Mouse (Mus musculus) neural tube, embryonic 11.5 days (tissue): ENCODE results near the gene Pbxip1. TPM values are rescaled to one million over a fixed set of nuclear protein-coding genes. Genes with fewer than 3 reads are reported as not detected.
"Not testable (repeated sequence)": the region's sequence is repeated elsewhere in the genome, so short reads cannot be mapped to it uniquely, and the experiment has no call there.

Experiments used
- ATAC-seq: fragments of 200-750 bp; cut with Nextera tagmentation; 2 replicates; pipeline ENCODE4 v1.8.0; 2017; ENCODE audit warnings: moderate number of reproducible peaks, mild to moderate bottlenecking, moderate TSS enrichment, moderate library complexity; ENCODE audit not compliant: insufficient read depth, low FRiP score, low TSS enrichment
- DNase-seq: peaks from one replicate; pipeline ENCODE4 v3.0.0-alpha.2; 2015; ENCODE audit warnings: low spot score
- H3K27ac ChIP-seq: fragments of 300-500 bp; sonication (generic); 2 replicates; pipeline ENCODE4 v1.5.1; 2014; ENCODE audit warnings: low read depth, mild to moderate bottlenecking, low read length
- H3K27me3 ChIP-seq: fragments of 300-500 bp; sonication (generic); 2 replicates; pipeline ENCODE4 v1.6.1; 2014; ENCODE audit warnings: mild to moderate bottlenecking, low read length, mixed read lengths; ENCODE audit not compliant: control insufficient read depth, insufficient read depth
- H3K36me3 ChIP-seq: fragments of 300-500 bp; sonication (generic); 2 replicates; pipeline ENCODE4 v1.6.1; 2014; ENCODE audit warnings: mild to moderate bottlenecking, low read length, moderate library complexity, mixed read lengths; ENCODE audit not compliant: control insufficient read depth, insufficient read depth
- H3K4me1 ChIP-seq: fragments of 300-500 bp; sonication (generic); 2 replicates; pipeline ENCODE4 v1.6.1; 2014; ENCODE audit warnings: low read length, mixed read lengths; ENCODE audit not compliant: control insufficient read depth, insufficient read depth
- H3K4me2 ChIP-seq: fragments of 300-500 bp; sonication (generic); 2 replicates; pipeline ENCODE4 v1.6.1; 2014; ENCODE audit warnings: low read depth, mild to moderate bottlenecking, moderate library complexity
- H3K4me3 ChIP-seq: fragments of 300-500 bp; sonication (generic); 2 replicates; pipeline ENCODE4 v1.5.1; 2014; ENCODE audit warnings: low read depth, low read length
- H3K9ac ChIP-seq: fragments of 300-500 bp; sonication (generic); 2 replicates; pipeline ENCODE4 v1.6.1; 2014; ENCODE audit warnings: mild to moderate bottlenecking, low read length
- H3K9me3 ChIP-seq: fragments of 300-500 bp; sonication (generic); 2 replicates; pipeline ENCODE4 v1.6.1; 2016; ENCODE audit warnings: low read length; ENCODE audit not compliant: control insufficient read depth
- WGBS: fragments of 180-500 bp; shearing (Covaris S2); extraction: QIAGEN DNeasy Blood & Tissue Kit; methylation state at CpG from one replicate; pipeline ENCODE4 v1.1.7; 2014; 5-methylcytosine and 5-hydroxymethylcytosine counted together
- polyA plus RNA-seq: library from polyadenylated mRNA; unstranded; fragments of >200 nt; fragmentation: Nextera tagmentation; extraction: Ambion mirVana; gene quantifications from 2 replicates; pipeline ENCODE4 v1.2.1, GENCODE M21; 2014

Gene Pbxip1
- polyA plus RNA-seq, 1 experiment from 2014 or later: 9.1 TPM

DNA sequence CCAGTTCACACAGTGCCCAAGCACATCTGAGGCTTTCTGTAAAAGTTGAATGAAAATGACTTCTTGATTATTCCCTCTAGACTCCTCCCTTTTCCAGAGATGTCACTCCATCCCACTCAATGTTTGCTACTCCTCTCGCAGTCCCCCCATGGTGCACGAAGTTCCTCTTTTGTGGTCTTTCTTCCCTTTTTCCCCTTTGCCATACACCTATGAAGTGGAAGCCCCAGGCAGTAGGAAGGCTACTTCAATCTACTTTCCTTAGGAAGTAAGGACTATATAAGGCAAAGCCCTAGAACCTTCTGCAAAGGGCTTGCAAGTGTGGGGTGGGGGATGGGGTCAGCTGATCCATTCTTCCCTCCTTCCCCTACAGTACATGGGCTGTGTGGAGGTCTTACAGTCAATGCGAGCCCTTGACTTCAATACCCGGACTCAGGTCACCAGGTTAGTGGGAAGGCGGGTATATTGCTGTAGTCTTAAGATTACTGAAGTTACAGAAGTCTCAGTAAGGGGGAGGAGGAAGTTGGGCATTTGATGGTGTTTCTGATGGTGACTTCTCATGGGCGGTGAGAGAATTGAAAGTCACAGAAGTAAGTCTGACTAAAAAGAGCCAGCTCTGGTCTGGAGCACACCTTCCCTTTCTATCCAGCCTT lies 13.8 kb upstream of the Pbxip1 start:
- H3K4me1 ChIP-seq: peaks cover 22% of the 10 kb centered on the region
- peaks cover 5% of the 10 kb centered on the region; the same call in 1 of the 2 replicates for H3K36me3 ChIP-seq
- peak overlapping the region; percentile 39 for H3K4me3 ChIP-seq
- no peak for ATAC-seq
- H3K4me2 ChIP-seq: peak overlapping the region; percentile 58; the same call in 1 of the 2 replicates
- no peaks in the 10 kb centered on the region for H3K27me3 ChIP-seq
- H3K9me3 ChIP-seq: no peaks in the 10 kb centered on the region
- whole genome bisulfite sequencing: 76% methylated on average over 6 of the region's 6 CpGs
- no peak overlapping the region; the same call in 1 of the 2 replicates for H3K9ac ChIP-seq
- DNase-seq: no peak
- H3K27ac ChIP-seq: no peak overlapping the region

DNA sequence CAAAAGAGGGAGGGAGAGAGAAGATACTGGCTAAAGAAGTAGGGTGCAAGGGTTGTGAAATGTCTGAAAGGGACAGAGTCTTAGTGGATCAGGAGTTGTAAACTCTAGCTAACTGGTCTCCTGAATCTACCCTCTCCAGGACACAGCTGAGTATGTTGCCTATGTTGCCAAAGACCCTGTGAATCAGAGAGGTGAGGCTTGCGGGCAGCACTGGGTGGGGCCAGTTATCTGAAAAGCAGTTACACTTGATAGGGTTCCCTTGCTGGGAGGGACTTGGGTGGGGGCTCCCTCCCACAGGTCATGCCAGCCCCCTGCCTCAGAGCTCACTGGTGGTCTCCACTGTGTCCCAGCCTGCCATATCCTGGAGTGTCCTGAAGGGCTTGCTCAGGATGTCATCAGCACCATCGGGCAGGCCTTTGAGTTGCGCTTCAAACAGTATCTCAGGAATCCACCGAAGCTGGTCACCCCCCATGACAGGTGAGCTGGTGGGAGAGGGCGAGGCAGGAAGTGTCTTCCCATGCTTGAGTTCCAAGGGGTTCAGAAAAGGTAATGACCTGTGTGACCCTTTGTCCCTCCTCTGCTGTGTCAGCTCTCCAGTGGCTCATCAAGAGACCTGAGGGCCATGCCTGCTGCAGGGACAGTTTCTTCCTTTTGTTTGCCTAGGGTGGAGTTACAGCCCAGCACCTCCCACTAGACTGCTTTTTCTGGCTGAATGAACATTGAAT lies 11.9 kb upstream of the Pbxip1 start:
- no peak for ATAC-seq
- no peak overlapping the region for H3K4me3 ChIP-seq
- no peak for DNase-seq
- H3K27ac ChIP-seq: no peak overlapping the region
- H3K9me3 ChIP-seq: no peaks in the 10 kb centered on the region
- H3K9ac ChIP-seq: no peak overlapping the region
- H3K4me1 ChIP-seq: peaks cover 22% of the 10 kb centered on the region
- H3K36me3 ChIP-seq: peaks cover 5% of the 10 kb centered on the region; the same call in 1 of the 2 replicates
- 84% methylated on average over 5 of the region's 5 CpGs for WGBS
- H3K4me2 ChIP-seq: no peak overlapping the region
- H3K27me3 ChIP-seq: no peaks in the 10 kb centered on the region

DNA sequence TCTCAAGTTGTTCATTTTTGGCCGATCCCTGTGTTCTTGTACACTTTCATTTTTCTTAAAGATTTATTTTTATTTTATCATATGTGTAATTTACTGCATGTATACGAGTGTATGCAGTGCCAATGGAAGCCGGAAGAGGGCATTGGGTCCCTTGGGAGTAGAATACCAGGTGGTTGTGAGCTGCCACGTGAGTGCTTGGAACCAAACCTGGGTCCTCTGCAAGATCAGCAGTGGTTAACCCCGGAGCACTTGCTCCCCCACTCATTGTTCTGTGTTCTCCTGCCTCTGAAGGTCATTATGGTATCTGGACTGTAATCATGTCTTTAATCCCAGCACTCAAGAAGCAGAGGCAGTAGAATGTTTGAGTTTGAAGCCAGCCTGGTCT lies 11.4 kb upstream of the Pbxip1 start:
- H3K4me1 ChIP-seq: peaks cover 17% of the 10 kb centered on the region
- H3K4me2 ChIP-seq: no peak overlapping the region
- WGBS: 86% methylated on average over 5 of the region's 5 CpGs
- H3K9me3 ChIP-seq: no peaks in the 10 kb centered on the region
- ATAC-seq (no peak), DNase-seq (no peak)
- no peak overlapping the region for H3K27ac ChIP-seq
- peaks cover 5% of the 10 kb centered on the region; the same call in 1 of the 2 replicates for H3K36me3 ChIP-seq
- no peak overlapping the region for H3K9ac ChIP-seq
- H3K27me3 ChIP-seq: no peaks in the 10 kb centered on the region
- no peak overlapping the region for H3K4me3 ChIP-seq

DNA sequence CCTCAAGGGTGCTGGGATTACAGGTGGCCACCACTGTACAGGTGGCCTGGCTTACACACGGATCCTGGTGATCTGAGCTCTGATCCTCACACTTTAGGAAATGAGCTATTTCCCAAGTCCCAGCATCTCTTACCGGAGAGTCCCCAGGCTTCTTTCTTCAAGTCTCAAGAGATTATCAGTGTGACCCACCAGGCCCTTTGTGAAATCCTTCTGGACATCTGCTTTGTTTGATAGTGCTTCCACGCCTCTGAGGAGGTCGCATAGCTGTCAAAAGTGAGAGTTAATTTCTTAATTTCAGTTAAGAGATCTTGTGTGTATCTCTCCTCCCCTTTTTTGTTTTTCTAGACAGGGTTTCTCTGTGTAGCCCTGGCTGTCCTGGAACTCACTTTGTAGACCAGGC lies 10.6 kb upstream of the Pbxip1 start:
- Histone ChIP-seq H3K4me2 (no peak overlapping the region), H3K27ac (no peak overlapping the region), H3K9ac (no peak overlapping the region), H3K9me3 (no peaks in the 10 kb centered on the region), H3K4me1 (peaks cover 17% of the 10 kb centered on the region), H3K36me3 (peaks cover 5% of the 10 kb centered on the region; the same call in 1 of the 2 replicates), H3K27me3 (no peaks in the 10 kb centered on the region), H3K4me3 (no peak overlapping the region)
- 91% methylated on average over 4 of the region's 4 CpGs for WGBS
- DNase-seq (no peak), ATAC-seq (no peak)

DNA sequence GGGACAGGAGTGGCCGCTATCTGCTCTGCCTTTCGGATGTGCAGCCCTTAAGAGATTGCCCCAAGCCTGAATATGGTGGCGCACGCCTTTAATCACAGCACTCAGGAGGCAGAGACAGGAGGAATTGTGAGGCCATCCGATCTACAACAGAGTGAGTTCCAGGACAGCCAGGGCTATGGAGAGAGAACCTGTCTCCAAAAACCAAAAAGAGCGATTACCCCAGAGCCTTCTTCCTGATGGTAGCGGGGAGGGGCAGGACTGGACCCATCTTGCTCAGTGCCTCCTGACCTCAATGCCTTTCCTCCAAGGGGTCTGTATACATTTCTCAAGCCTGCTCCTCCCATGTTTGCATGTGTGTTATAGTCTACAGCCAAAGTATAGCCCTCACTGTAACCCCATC lies 7.5 kb upstream of the Pbxip1 start:
- not testable (repeated sequence) for H3K27me3 ChIP-seq, H3K27ac ChIP-seq, H3K9ac ChIP-seq, H3K9me3 ChIP-seq, DNase-seq, H3K36me3 ChIP-seq, ATAC-seq, H3K4me3 ChIP-seq, H3K4me2 ChIP-seq
- 85% methylated on average over 7 of the region's 7 CpGs for WGBS
- H3K4me1 ChIP-seq: peaks cover 11% of the 10 kb centered on the region

DNA sequence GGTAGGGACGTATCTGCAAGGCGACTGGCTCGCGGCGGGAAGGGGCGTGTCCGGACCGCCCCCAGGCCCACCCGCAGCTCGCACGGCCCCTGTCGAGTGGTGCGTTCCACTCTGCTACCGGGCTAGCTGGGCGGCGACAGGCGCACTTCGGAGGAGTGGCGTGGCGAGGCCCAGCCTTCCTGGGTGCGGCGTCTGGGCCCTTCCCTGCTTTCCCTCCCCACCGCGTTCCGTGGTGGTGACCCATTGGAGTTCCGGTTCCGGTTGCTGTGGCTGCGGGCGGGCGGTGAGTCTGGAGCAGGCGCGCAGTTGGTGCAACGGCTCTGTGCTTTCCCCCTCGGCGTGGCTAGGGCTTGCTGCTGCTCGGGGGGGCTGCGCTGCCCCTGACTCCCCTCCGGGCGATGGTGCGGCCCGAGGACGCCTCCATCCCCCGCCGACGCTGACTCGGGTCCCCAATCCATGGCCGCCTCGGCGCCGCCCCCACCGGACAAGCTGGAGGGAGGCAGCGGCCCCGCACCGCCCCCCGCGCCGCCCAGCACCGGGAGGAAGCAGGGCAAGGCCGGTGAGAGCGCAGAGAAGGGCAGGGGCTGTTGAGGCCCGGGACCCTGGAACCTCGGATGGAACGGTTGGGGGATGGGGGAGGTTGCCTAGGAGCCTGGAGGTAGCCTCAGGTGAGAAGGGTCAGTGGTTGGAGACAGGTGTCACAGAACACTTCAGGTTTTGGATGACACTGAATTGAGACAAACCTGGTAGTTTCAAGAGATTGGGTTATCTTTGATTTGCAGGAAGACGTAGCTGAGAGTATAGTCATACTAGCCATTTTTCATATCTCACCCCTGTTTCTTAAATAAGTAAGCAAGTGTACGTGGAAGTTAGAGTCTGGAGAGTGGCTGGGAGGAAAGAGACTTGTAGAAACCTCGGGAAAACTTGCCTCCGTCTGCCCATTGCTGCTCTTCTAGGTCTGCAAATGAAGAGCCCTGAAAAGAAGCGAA lies 6.0 kb upstream of the Pbxip1 start, which contains the start of gene Pygo2:
TSS of gene Pygo2 (plus strand) at position 44 of the 989 bp plus-strand sequence.
- 3% methylated on average over 68 of the region's 68 CpGs for WGBS

DNA sequence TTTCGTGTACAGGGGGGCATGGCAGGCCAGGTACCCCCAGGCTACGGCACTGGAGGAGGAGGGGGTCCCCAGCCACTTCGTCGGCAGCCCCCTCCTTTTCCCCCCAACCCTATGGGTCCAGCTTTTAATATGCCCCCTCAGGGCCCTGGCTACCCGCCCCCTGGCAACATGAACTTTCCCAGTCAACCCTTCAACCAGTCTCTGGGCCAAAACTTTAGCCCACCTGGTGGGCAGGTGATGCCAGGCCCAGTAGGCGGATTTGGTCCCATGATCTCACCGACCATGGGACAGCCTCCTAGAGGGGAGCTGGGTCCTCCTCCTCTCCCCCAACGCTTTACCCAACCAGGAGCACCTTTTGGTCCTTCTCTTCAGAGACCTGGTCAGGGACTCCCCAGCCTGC lies 3.9 kb upstream of the Pbxip1 start:
- no peak for DNase-seq
- Histone ChIP-seq H3K4me1 (peaks cover 17% of the 10 kb centered on the region), H3K27me3 (no peaks in the 10 kb centered on the region), H3K27ac (no peak overlapping the region), H3K4me2 (no peak overlapping the region), H3K9me3 (no peaks in the 10 kb centered on the region), H3K36me3 (peaks cover 7% of the 10 kb centered on the region; the same call in 1 of the 2 replicates), H3K4me3 (no peak overlapping the region), H3K9ac (no peak overlapping the region)
- 97% methylated on average over 8 of the region's 8 CpGs for WGBS
- no peak for ATAC-seq

More for the DNA sequence above, 6.0 kb upstream of the Pbxip1 start, which contains the start of gene Pygo2:
- DNase-seq (peak; percentile 95), ATAC-seq (peak; percentile 97)
- peak within 1 kb of the TSS; percentile 85 for H3K27ac ChIP-seq
- H3K27me3 ChIP-seq: no peaks in the 10 kb centered on the region
- peaks cover 11% of the 10 kb centered on the region for H3K4me1 ChIP-seq
- H3K4me2 ChIP-seq: peak within 1 kb of the TSS; percentile 77
- H3K9ac ChIP-seq: peak within 1 kb of the TSS; percentile 93
- no peaks in the 10 kb centered on the region for H3K9me3 ChIP-seq
- H3K4me3 ChIP-seq: peak within 1 kb of the TSS; percentile 95
- peaks cover 11% of the 10 kb centered on the region; the same call in 1 of the 2 replicates for H3K36me3 ChIP-seq

DNA sequence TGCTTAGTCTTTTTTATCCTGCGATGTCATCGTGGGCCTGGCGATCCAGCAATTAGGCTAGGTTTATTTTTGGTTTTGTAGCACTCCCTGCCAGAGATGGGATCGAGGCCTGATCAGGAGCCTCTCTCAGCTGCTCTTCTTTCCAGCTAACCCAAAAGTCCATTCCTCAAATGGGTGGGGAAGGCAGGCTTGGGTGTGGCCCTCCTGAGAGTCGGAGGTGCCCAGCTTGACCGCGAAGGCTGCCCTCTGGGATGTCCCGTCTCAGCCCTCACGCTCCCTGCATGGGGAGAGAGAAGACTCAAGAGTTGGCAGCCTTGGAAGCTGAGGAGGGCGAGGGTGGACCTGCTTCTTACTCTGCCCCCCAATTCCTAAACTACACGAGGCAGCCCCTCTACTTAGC lies 2.0 kb upstream of the Pbxip1 start:
- DNase-seq (no peak), ATAC-seq (no peak)
- H3K9ac ChIP-seq: no peak overlapping the region
- 85% methylated on average over 11 of the region's 11 CpGs for WGBS
- H3K4me1 ChIP-seq: peaks cover 17% of the 10 kb centered on the region
- H3K4me2 ChIP-seq: no peak overlapping the region
- H3K36me3 ChIP-seq: peaks cover 7% of the 10 kb centered on the region; the same call in 1 of the 2 replicates
- H3K9me3 ChIP-seq: no peaks in the 10 kb centered on the region
- no peak overlapping the region for H3K4me3 ChIP-seq
- H3K27me3 ChIP-seq: no peaks in the 10 kb centered on the region
- H3K27ac ChIP-seq: no peak overlapping the region
